Mouse (Mus musculus): ENCODE data around the gene Arhgap10.
A peak's percentile ranks its signal among the peaks of the same experiment; 100 is the strongest.
"Not testable (repeated sequence)": the region's sequence is repeated elsewhere in the genome, so short reads cannot be mapped to it uniquely, and the experiment has no call there.

Gene Arhgap10

DNA sequence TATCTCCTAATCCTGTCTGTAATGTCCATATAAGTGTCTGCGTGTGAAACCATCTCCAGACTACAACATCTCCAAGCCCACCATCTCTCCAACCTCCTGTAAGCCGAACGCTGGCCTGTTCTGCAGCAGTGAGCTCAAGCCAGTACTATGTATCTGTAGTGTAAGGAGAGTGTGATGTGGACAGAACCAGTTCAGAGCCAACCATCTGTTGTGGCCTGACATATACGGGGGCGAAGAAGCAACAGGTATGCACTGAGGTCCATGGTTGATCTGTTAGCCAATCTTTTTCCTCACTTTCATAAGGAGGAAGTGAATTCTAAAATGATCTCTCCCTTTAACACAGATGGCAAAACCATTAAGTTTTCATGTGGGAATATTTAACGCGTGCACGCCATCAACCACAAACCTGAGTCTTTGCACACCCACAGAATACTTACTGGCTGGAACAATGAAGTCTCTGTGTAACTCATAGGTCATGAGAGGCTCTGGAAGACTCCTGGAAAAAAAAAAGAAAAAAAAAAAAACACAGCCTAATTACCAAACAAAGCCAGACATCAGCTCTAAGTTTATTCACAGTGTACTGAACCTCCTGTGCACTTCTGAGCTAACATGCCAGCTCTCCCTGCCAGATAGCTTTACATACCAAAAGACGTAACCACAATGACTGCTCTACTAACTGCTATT, 166.4 kb downstream of the Arhgap10 start:
- no peak for ATAC-seq (ENCODE audit: low TSS enrichment)

DNA sequence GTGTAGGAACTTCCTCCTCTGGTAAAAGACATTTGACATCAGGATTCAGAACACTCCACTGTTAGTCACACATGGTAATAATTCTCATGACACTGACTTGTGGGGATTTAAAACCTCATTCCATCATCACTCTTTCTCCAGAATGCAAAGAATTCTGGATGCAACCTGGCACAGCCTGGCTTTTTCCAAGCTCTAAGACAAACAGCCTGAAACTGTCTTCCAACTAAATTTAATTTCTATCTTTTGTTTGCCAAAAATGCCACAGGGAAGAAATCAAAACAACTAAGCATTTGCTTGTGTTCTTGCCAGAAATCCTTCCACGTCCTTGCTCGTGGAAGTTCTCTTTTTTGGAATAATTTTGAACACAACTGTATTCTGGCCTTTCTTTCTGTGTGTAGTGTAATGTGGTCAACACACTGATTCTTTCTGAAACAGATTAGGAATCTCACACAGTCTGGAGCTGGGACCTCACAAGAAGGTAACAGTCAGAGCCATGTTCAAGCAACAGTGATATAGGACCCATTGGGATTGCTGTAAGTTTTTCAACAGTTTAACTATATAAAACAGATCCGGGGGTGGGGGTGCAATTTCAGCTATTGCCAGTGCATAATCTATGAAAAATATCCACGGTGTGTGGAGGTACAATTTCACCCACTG, 167.5 kb downstream of the Arhgap10 start:
- 0 out of 2 replicates have a peak, but pooled peaks have one; percentile 21 for ATAC-seq (ENCODE audit: low TSS enrichment)

DNA sequence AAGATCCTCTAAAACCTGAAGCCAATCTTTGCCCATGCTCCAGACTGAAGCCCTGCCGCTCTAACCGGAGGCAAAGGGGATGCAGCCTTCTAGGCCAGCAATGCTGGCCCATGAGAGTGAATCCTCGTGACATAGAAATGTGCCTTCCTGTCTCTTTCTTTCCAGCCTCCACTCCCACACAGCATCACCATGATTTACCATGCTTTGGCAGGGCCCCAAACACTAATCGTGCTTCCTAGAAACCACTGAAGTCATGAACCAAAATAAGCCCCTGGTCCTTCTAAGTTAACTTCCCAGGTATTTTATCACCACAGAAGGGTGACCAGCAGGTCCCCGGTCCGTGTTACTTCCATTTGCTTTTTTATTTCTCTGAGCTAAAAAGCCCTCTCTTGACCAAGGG, 173.8 kb downstream of the Arhgap10 start:
- 0 out of 2 replicates have a peak, but pooled peaks have one; percentile 20 for ATAC-seq (ENCODE audit: low TSS enrichment)

DNA sequence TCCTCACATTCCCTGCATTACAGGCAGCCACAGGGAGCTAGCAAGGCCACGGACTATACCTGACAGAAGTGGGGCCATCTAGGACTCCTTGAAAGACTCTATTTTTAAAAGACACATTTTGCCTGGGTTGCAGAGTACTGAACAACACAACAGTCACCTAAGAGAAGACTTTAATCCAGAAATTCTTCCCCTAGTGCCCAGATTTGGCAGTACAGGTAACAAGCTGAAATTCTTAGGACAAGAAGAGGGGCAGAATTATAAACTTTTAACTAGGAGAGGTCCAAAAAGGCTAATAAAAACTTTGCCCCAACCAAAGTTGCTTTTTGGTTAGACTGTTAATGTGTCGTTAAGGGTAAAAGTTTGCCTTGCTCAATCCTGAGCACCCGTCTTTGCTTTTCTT, 174.4 kb downstream of the Arhgap10 start:
- no peak for ATAC-seq (ENCODE audit: low TSS enrichment)

DNA sequence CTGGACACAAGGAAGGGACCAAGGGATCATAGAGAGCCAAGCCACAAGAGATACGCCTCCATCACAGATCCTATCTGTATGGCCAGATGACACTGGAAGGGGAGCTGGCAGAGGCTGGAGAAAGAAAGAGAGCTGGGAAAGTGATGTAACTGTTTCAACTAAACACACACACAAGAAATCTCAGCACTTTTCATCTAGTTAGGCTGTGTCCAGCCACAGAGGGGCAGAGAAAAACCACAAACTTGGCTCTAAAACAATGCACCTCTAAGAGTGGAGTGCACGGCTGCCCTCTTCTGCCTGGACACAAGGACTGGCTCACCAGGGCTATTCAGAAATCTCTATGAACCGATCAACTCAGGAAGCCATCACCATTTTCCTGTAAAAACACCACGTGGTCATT, 175.6 kb downstream of the Arhgap10 start:
- ATAC-seq (ENCODE audit: low TSS enrichment), result no peak

DNA sequence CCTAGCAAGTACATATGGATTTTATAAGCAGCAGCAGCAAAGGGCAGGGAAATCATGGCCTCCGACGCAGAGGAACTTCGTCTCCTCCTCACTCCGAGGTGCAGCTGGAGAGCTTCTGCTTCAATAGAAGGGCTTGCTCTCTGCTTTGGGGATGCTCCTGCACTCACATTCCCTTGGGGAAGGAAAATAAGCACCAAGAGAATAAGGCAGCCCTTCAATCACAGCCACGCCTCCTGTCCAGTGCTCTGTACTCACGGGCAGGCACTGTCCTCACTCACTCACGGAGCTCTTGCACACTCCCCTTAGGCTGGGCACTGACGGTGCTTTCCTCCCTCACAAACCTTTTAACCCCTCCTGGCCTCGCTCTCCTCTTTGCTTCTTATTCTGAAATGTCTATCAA, 176.4 kb downstream of the Arhgap10 start:
- no peak for ATAC-seq (ENCODE audit: low TSS enrichment)

DNA sequence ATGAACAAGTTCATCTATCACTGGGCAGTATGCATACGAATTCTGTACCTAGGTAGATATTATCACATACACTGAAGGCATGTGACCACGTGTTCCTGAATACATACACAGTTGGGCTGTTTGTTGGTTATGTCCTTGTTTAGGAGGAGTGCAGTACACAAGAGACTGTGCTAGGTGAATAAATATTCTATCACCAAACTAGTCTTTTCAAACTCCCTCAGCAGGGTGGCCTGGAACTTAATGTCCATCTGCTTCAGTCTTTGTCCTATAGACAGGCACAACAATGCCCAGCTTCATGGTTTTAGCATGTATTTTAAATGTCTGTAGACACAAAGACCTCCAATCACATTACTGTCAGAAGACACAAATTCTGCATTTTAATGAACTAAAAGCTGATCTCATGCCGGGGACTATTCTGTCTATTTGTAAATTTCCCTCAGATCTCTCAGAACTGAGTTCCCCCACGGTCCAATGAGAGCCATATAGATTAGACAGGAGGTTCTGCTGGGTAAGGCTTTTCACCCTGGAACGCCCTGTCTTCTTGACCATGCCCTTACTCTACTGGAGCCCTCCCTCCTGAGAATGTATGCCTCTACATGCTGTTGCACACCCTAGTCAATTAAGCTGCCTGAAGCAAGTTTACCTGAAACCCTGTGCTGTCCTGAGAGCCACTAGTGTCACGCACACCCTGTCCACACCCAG, 177.6 kb downstream of the Arhgap10 start:
- no peak for ATAC-seq (ENCODE audit: low TSS enrichment)

DNA sequence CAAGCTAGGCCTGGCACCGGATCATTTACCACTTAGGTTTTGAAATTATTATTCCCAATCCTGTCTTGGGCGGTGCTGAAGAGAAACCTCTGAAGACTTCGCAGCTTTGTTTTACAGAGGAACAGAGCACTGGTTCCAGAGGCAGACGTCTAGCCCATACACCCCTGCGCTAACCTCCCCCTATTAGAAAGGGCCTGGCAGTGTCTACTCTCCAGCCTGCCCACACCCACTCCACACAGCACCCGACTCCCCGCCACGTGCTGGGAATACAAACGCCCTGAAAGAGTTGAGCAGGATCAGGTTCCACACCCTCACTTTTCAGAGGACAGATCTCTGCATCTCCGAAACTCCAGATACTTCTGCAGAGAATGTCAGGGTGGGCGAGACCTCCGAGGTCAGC, 180.5 kb downstream of the Arhgap10 start:
- ATAC-seq (ENCODE audit: low TSS enrichment), result peak; percentile 27; the same call in 1 of the 2 replicates

DNA sequence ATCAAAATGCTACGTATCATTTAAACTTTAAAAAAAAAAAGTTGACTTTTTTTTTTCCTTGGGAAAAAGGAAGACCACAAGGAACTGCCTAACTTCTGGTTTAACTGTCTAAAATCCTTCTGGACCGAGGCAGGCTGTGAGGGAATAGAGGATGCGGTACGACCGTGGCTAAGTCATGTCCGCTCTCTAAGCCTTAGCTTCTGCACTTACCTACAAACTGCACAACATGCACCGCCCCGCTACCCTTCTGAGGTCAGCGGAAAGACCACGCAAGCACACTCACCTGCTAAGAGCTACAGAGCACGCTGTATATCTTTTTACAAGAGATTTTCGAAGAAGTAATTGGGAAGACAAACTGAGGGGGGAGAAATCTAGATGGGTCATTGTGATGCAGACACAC, 186.6 kb downstream of the Arhgap10 start:
- ATAC-seq (ENCODE audit: low TSS enrichment), result no peak

DNA sequence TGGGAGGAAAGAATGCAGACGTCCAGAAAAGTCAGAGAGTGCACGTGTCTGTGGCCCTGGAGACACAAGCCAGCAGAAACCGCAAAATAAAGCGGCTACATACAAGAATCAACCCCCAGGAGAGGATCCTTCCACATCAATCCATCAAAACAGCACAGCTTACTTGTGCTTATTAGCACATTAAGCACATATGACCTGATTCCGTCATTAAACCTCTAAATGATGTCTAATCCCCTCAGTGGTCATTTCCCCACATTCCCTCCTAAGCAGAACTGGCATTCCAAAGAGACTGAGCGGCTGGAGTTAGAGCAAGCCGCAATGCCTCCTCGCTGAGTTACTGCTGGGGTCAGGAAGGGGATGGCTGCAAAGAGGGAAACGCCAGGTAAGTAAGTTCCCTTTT, 187.4 kb downstream of the Arhgap10 start:
- no peak for ATAC-seq (ENCODE audit: low TSS enrichment)

DNA sequence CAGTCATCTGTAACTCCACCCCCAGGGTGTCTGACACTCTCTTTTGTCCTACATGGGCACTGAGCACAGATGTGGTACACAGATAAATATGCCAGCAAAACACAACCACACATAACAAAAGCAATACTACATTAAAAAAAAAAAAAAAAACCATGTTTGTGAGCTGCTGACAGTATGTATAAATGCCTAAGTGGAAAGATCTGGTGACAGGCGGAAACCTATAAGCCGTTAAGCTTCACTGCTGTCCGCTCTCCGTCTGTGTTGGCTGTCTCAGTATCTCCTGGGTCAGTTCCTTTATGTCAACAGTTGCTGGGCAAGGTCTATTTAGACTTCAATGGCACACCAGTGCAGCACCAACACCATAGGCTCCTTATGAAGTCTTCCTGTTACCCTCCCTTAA, 188.0 kb downstream of the Arhgap10 start:
- ATAC-seq (ENCODE audit: low TSS enrichment), result no peak

DNA sequence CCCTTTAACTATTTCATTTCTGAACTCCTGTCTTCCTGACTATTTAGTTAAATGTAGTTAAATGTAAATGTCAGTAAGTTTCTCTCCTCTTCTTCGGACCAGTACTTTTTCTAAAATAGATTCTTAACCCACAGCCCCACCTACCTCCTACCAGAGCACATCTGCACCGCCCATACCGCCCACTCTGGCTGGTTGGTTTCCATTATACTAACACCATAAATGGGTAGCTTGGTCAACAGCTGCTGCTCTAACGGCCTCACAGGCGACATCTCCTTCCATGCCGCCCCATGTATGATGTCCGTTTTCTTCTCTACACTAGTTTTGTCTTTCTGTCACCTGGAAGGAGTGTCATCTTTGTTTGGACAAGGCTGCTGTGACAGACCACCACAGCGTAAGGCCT, 189.3 kb downstream of the Arhgap10 start:
- ATAC-seq (ENCODE audit: low TSS enrichment), result no peak

DNA sequence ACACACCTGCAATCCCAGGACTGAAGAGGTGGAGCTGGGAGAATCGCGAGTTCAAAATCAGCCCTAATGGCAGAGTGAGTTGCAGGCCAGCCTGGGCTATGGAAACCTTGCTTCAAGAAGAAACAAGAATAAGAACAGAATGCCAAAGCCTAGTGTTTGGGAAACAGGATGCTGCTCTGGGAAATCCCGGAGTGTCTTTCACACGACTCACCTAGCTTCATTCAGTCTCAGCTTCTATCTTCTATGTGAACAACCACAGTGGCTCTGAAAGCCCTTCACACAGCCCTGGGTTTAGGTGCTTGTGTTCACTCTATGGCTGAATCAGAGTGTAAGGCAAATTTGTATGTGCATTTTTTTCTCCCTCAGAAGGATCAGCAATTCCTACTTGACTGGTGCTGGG, 190.4 kb downstream of the Arhgap10 start:
- no peak for ATAC-seq (ENCODE audit: low TSS enrichment)

DNA sequence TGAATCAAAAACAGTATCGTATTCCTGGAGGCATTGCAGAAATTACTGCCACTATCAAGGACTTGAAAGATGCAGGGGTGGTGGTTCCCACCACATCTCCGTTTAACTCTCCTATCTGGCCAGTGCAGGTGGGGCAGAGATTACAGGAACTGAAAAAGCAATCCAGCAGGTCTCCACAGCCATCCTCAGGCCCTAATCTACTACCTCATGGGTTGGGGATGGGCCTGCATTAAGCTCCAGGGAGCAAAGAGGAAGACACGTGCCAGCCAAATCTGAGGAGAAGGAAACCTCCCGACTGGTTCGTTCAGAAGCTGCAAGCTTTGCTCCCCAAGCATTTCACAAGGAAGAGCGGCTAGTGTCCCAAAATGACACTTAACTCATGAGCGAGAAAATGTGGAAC, 195.0 kb downstream of the Arhgap10 start:
- not testable (repeated sequence) for ATAC-seq (ENCODE audit: low TSS enrichment)

DNA sequence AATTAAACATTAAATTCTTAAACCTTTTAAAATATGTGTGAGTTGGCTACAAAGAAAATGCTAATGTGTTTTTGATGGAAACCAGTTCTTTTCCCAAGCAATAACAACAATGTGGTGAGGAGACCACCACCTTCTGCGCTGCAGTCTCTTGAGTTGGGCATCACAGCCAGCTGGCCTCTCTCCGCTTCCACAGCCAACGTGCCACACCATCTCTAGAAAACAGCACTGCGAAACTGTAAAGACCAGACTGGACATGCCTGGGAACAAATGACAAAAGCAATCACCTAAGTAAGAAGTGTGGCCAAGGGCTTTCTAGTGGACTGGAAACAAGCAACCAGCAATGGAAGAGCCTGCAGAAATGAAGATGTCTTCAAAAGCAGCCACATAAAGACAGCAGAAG, 195.9 kb downstream of the Arhgap10 start:
- ATAC-seq (ENCODE audit: low TSS enrichment), result no peak

DNA sequence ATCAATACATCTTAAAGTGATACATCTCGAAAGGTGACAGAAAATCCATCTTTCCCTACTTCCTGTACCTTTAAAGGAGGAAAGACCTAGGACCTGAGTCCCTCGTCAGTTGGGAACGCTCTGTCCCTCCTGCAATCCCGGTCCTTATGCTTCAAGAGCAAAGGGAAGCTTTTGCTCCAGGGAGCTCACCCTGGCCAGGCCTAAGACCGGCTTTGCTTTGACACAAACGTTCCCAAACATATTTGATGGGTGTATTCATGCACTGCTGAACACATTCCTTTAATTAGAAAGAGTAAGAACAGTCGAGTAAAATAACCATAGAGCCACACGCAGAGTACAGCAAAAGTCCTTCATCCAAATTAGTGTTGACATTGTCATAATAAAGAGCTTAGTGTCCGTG, 199.2 kb downstream of the Arhgap10 start:
- ATAC-seq (ENCODE audit: low TSS enrichment), result no peak

DNA sequence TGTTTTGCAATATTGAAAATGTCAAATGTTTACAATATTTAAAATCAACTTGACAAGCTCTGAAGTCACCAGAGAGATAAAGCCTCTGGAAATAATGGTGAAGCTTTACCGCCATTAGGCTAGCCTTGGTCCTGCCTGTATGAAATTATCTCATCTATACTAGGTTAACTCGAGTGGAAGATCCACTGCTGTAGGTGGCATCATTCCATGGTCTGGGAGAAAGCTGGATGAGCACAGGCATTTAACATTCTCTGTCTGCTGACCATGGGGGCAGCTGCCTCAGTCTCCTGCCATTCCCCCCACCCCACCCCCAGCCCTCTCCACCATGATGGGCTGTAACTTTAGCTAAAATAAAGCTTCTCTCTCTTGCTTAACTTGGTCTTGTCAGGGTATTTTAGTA, 200.0 kb downstream of the Arhgap10 start:
- ATAC-seq (ENCODE audit: low TSS enrichment), result no peak

DNA sequence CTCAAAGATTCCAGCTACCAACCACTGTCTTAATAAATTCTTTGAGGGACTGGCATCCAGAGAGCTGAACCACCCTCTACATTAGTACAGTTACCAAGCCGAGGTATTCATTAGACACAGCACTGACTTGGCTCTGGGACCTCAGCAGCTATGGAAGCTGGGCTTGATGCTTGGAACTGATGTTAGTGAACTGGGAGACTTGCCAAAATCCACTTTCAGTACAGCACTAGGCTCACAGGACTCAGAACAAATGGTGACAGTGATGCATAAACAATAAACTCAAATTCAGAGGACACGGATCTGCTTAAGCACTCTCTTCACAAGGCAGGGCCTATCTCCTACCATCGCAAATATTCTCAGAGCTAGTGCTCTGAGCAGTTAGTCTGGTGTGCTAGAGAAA, 204.8 kb downstream of the Arhgap10 start:
- no peak; the same call in 1 of the 2 replicates for ATAC-seq (ENCODE audit: low TSS enrichment)

DNA sequence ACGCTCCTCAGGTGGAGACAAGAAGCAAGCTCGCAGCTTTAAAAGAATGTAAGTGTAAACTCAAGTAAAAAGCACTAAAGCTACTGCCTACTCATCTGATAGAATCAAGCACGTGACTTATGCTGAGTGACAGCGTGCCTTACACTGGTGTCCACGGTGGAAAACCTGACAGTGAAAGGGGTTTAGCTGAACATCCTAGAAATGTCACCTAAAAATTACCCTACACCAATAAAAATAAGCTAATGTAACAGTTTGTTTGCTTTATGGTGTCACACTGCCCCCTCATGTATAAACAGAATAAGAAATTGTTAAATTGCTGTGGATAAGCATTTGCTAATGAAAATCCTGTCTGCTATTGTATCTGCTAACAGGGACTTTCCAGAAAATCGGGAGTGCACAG, 206.0 kb downstream of the Arhgap10 start:
- peak; percentile 48 for ATAC-seq (ENCODE audit: low TSS enrichment)

DNA sequence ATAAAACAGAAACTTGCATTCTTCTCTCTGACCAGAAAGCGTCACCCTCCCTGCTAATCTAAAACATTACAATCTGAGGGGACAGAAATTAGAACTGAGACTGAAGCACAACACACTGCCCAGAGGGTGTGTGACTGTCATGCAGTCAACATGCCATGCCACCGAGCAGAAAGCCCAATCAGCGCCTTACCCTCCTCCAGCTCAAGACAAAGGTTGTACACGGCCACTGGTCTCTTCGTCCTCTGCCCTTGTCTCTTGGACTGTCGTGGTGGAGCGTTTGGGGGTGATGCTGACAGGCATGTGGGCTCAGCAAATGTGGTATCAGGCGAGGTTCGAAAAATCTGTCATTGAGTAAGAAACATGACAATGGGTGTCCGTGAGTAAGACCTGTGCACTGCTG, 207.2 kb downstream of the Arhgap10 start:
- ATAC-seq (ENCODE audit: low TSS enrichment), result no peak

DNA sequence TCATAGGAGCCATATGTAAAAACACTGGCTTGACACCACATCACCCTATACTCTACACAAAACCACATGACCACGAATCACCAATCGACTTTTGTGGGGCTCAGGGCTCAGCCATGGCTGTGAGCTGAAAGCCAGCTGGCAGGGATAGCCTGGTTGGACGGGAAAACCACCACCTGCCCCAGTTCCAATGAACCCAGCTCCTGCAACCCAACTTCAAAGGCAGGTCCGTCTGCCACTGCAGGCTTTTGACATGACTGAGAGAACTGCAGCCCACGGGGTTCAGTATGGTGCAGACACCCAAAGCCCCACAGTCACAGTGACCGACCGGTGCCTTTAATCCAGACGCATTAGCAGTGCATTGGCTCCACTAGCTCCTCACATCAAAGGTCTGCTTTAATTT, 207.7 kb downstream of the Arhgap10 start:
- no peak for ATAC-seq (ENCODE audit: low TSS enrichment)

DNA sequence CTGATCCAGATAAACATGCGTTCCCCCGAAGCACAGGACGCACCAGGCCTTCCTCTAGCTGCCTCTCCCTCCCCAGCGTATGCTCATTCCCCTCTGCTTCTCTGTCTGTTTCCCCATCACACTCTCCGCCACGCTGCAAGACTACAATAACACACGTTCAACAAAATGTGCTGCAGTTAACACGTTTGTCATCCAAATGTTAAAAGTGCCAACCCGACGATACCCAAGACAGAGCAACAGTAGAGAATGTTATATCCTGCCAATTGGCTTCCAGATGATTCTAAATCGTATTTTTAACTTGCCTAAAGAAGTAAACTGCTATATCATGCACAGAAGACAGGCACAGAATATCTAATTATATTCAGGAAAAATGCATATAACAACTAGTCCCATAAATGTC, 223.2 kb downstream of the Arhgap10 start:
- peak; percentile 75 for ATAC-seq (ENCODE audit: low TSS enrichment)

DNA sequence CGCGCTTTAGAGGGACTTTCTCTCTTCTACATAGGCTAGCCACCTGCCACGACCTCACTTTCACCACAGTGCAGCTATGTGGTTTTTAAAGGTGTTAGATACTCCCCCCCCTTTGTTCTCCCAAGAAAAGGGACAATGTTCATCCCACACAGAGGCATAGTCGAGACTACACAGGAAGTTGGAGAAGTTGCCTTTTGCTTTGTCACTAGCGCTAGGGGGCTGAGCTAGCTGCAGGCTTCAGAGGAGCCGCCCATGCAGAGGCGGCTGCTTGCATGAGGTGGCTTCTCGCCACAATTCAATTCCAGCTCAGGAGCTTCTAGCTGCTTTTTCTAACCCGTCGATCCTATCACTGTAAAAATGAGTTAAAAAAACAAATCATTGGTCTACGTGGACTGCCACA, 225.1 kb downstream of the Arhgap10 start:
- peak; percentile 84 for ATAC-seq (ENCODE audit: low TSS enrichment)

All from frontal cortex, adult (tissue).